Mouse (Mus musculus): ENCODE results near the gene Olfr397. TPM values are rescaled to one million over a fixed set of nuclear protein-coding genes. Genes with fewer than 3 reads are reported as not detected.

The Olfr397 gene
- polyA plus RNA-seq (2015; fragmentation: Nextera tagmentation; extraction: Ambion mirVana): not detected in 2 replicates

DNA sequence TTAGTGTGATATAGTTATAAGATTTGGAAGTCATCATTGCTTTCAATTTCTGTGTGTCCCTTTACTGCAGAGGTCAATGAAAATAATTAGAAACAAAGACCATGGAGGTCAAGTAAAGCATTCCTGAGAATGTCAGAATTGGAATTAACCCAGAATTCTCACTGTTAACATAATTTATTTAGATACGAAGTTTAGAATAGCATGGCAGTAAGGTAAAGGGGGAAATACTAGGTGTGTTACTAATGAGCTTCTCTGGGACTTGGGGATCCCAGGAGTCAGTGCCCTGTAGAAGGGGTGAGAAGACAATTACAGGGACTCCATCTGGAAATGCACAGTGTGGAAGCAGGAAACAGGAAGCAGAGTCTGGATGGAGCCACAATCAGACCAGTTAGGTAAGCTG is at the start of gene Olfr397:
Olfr397 (plus strand) TSS at position 301 of the 400 bp plus-strand sequence.

GRCm38 (mm10) chr11:73936377-73936776 is 24.2 kb upstream of the Olfr397 start, which contains the start of gene Olfr23:
Gene Olfr23 (plus strand): TSS chr11:73936677.

DNA sequence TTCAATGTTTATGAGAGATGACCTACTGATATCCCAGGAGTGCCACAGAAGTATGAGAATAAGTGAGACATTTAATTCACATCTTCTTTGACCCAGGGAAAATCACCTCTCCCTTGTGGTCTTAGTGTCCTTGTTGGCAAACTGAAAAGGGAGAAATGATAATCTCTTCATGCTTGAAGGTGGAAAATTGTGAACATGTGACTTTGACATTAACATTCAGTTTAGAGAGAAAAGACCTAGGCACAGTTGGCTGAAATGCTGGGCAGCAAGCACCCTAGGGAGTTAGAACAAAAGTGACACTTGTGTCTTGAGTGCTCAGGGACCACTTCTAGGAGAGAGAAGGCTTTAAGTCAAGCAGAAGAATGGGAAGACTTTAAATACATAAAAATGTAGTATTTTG is 29.7 kb downstream of the Olfr397 start, which contains the start of gene Olfr398:
Olfr398 (minus strand) TSS at position 101 of the 400 bp plus-strand sequence.

Other genes starting within 250 kb of the Olfr397 start
- not detected in 2 replicates for gene Olfr389, start 180.1 kb upstream of the Olfr397 start, polyA plus RNA-seq (2015; fragmentation: Nextera tagmentation; extraction: Ambion mirVana)
- gene Olfr390, start 177.9 kb upstream of the Olfr397 start, polyA plus RNA-seq (2015; fragmentation: Nextera tagmentation; extraction: Ambion mirVana): not detected in 2 replicates
- not detected in 2 replicates for gene Olfr391-ps, start 157.8 kb upstream of the Olfr397 start, polyA plus RNA-seq (2015; fragmentation: Nextera tagmentation; extraction: Ambion mirVana)
- gene Olfr392, start 143.8 kb upstream of the Olfr397 start, polyA plus RNA-seq (2015; fragmentation: Nextera tagmentation; extraction: Ambion mirVana): not detected in 2 replicates
- gene Olfr393, start 109.4 kb upstream of the Olfr397 start, polyA plus RNA-seq (2015; fragmentation: Nextera tagmentation; extraction: Ambion mirVana): not detected in 2 replicates
- not detected in 2 replicates for gene Olfr394, start 70.0 kb upstream of the Olfr397 start, polyA plus RNA-seq (2015; fragmentation: Nextera tagmentation; extraction: Ambion mirVana)
- gene Olfr395, start 51.5 kb upstream of the Olfr397 start, polyA plus RNA-seq (2015; fragmentation: Nextera tagmentation; extraction: Ambion mirVana): not detected in 2 replicates
- gene Olfr23, start 24.1 kb upstream of the Olfr397 start, polyA plus RNA-seq (2015; fragmentation: Nextera tagmentation; extraction: Ambion mirVana): not detected in 2 replicates
- not detected in 2 replicates for gene Olfr398, start 29.6 kb downstream of the Olfr397 start, polyA plus RNA-seq (2015; fragmentation: Nextera tagmentation; extraction: Ambion mirVana)
- gene Olfr139, start 95.7 kb downstream of the Olfr397 start, polyA plus RNA-seq (2015; fragmentation: Nextera tagmentation; extraction: Ambion mirVana): not detected in 2 replicates
- not detected in 2 replicates for gene Olfr399, start 95.8 kb downstream of the Olfr397 start, polyA plus RNA-seq (2015; fragmentation: Nextera tagmentation; extraction: Ambion mirVana)
- not detected in 2 replicates for gene Zfp616, start 109.1 kb downstream of the Olfr397 start, polyA plus RNA-seq (2015; fragmentation: Nextera tagmentation; extraction: Ambion mirVana)
- not detected in 2 replicates for gene Olfr401, start 152.9 kb downstream of the Olfr397 start, polyA plus RNA-seq (2015; fragmentation: Nextera tagmentation; extraction: Ambion mirVana)
- gene Olfr402, start 192.7 kb downstream of the Olfr397 start, polyA plus RNA-seq (2015; fragmentation: Nextera tagmentation; extraction: Ambion mirVana): not detected in 2 replicates
- not detected in 2 replicates for gene Olfr403, start 225.4 kb downstream of the Olfr397 start, polyA plus RNA-seq (2015; fragmentation: Nextera tagmentation; extraction: Ambion mirVana)